Mouse (Mus musculus) R1 (cell line): ENCODE data around the gene Tubgcp5.
"Not testable (repeated sequence)": the region's sequence is repeated elsewhere in the genome, so short reads cannot be mapped to it uniquely, and the experiment has no call there.

Experiments used
- DNase-seq: peaks from one replicate; pipeline ENCODE4 v3.0.0-alpha.2; 2018; ENCODE audit warnings: low read depth, low spot score

The Tubgcp5 gene

GRCm38 (mm10) chr7:55793952-55794603 is at the start of gene Tubgcp5:
Gene Tubgcp5, plus strand, starts transcription at chr7:55794154.
- peak; percentile 98 for DNase-seq

- DNase-seq: no peak
Observed at GRCm38 (mm10) chr7:55744566-55745220, 49.3 kb upstream of the Tubgcp5 start.

- no peak for DNase-seq
Observed at GRCm38 (mm10) chr7:55750841-55751240, 43.1 kb upstream of the Tubgcp5 start.

- DNase-seq: no peak
Observed at GRCm38 (mm10) chr7:55759346-55759745, 34.6 kb upstream of the Tubgcp5 start.

GRCm38 (mm10) chr7:55767926-55768325 is 26.0 kb upstream of the Tubgcp5 start, which contains the start of gene Siglech:
Gene Siglech, plus strand, starts transcription at chr7:55768178.
- DNase-seq: peak; percentile 29

GRCm38 (mm10) chr7:55780011-55780410 is 13.9 kb upstream of the Tubgcp5 start:
- DNase-seq: no peak

- DNase-seq: no peak
Observed at GRCm38 (mm10) chr7:55782493-55782892, 11.5 kb upstream of the Tubgcp5 start.

GRCm38 (mm10) chr7:55784580-55784979 is 9.4 kb upstream of the Tubgcp5 start:
- no peak for DNase-seq

GRCm38 (mm10) chr7:55790586-55790985 is 3.4 kb upstream of the Tubgcp5 start:
- not testable (repeated sequence) for DNase-seq

- DNase-seq: no peak
Observed at GRCm38 (mm10) chr7:55792280-55792679, 1.7 kb upstream of the Tubgcp5 start.

GRCm38 (mm10) chr7:55793236-55793951 is 560 bp upstream of the Tubgcp5 start:
- no peak for DNase-seq

- no peak for DNase-seq
Observed at GRCm38 (mm10) chr7:55799981-55800380, 6.0 kb downstream of the Tubgcp5 start.

GRCm38 (mm10) chr7:55809967-55810366 is 16.0 kb downstream of the Tubgcp5 start:
- no peak for DNase-seq

- DNase-seq: peak; percentile 16
Observed at GRCm38 (mm10) chr7:55824468-55824867, 30.5 kb downstream of the Tubgcp5 start.

- peak; percentile 72 for DNase-seq
Observed at GRCm38 (mm10) chr7:55827551-55827950, 33.6 kb downstream of the Tubgcp5 start.

- DNase-seq: no peak
Observed at GRCm38 (mm10) chr7:55836877-55837276, 42.9 kb downstream of the Tubgcp5 start.

GRCm38 (mm10) chr7:55841445-55841844 is 47.5 kb downstream of the Tubgcp5 start, which contains the start of gene Cyfip1:
Gene Cyfip1, plus strand, starts transcription at chr7:55841745.
- no peak for DNase-seq

GRCm38 (mm10) chr7:55841977-55842503 is 48.1 kb downstream of the Tubgcp5 start:
- peak; percentile 90 for DNase-seq

- peak; percentile 51 for DNase-seq
Observed at GRCm38 (mm10) chr7:55842504-55843152, 48.7 kb downstream of the Tubgcp5 start.

GRCm38 (mm10) chr7:55846606-55847312 is 52.8 kb downstream of the Tubgcp5 start:
- peak; percentile 47 for DNase-seq
